Mouse (Mus musculus) stomach, postnatal 0 days (tissue): ENCODE measurements around the gene Capzb. TPM values are rescaled to one million over a fixed set of nuclear protein-coding genes. Genes with fewer than 3 reads are reported as not detected.
A peak's percentile ranks its signal among the peaks of the same experiment; 100 is the strongest.

Experiments used
- ATAC-seq: fragments of 200-750 bp; cut with Nextera tagmentation; 2 replicates; pipeline ENCODE4 v1.8.0; 2017; ENCODE audit not compliant: low FRiP score, low TSS enrichment
- DNase-seq: peaks from one replicate; pipeline ENCODE4 v3.0.0-alpha.2; 2016; ENCODE audit warnings: low spot score
- H3K27ac ChIP-seq: fragments of 300-500 bp; sonication (generic); replicated peaks from 2 replicates; pipeline ENCODE4 v1.5.1; 2014; ENCODE audit warnings: mild to moderate bottlenecking, control low read depth
- H3K27me3 ChIP-seq: fragments of 300-500 bp; sonication (generic); 2 replicates; pipeline ENCODE4 v1.6.1; 2014; ENCODE audit warnings: low read length; ENCODE audit not compliant: control insufficient read depth, insufficient read depth
- H3K36me3 ChIP-seq: fragments of 300-500 bp; sonication (generic); 2 replicates; pipeline ENCODE4 v1.6.1; 2014; ENCODE audit warnings: low read length, mixed read lengths; ENCODE audit not compliant: control insufficient read depth, insufficient read depth
- H3K4me1 ChIP-seq: fragments of 300-500 bp; sonication (generic); replicated peaks from 2 replicates; pipeline ENCODE4 v1.6.1; 2014; ENCODE audit warnings: antibody characterized with exemption; ENCODE audit not compliant: control insufficient read depth, insufficient read depth
- H3K4me2 ChIP-seq: fragments of 300-500 bp; sonication (generic); replicated peaks from 2 replicates; pipeline ENCODE4 v1.6.1; 2014; ENCODE audit warnings: low read depth, mild to moderate bottlenecking, control low read depth, moderate library complexity
- H3K4me3 ChIP-seq: fragments of 300-500 bp; sonication (generic); 2 replicates; pipeline ENCODE4 v1.5.1; 2014; ENCODE audit warnings: low read depth, low read length, control low read depth
- H3K9ac ChIP-seq: fragments of 300-500 bp; sonication (generic); 2 replicates; pipeline ENCODE4 v1.6.1; 2014; ENCODE audit warnings: mild to moderate bottlenecking, low read length, control low read depth, mixed read lengths
- H3K9me3 ChIP-seq: fragments of 300-500 bp; sonication (generic); 2 replicates; pipeline ENCODE4 v1.6.1; 2016; ENCODE audit warnings: low read length; ENCODE audit not compliant: control insufficient read depth
- CTCF ChIP-seq: IDR thresholded peaks from 2 replicates; pipeline ENCODE4 v1.5.1; 2016; ENCODE audit warnings: antibody characterized with exemption, low read depth, mild to moderate bottlenecking, moderate library complexity
- EP300 ChIP-seq: optimal IDR thresholded peaks from 2 replicates; pipeline ENCODE3; 2016; ENCODE audit warnings: antibody characterized with exemption
- WGBS: fragments of 180-500 bp; shearing (Covaris S2); extraction: QIAGEN DNeasy Blood & Tissue Kit; methylation state at CpG from one replicate; pipeline ENCODE4 v1.1.7; 2014; 5-methylcytosine and 5-hydroxymethylcytosine counted together
- polyA plus RNA-seq: library from polyadenylated mRNA; unstranded; fragments of >200 nt; fragmentation: Nextera tagmentation; extraction: Ambion mirVana; gene quantifications from 2 replicates; pipeline ENCODE4 v1.2.1, GENCODE M21; 2015

Capzb gene
- polyA plus RNA-seq, 1 experiment from 2014 or later: 341 TPM

GRCm38 (mm10) chr4:139270168-139270567 lies 77.5 kb downstream of the Capzb start:
- peaks cover 15% of the 10 kb centered on the region; the same call in 1 of the 2 replicates for H3K36me3 ChIP-seq
- WGBS: 98% methylated on average over 3 of the region's 3 CpGs
- DNase-seq (no peak), ATAC-seq (no peak)
- no peak overlapping the region for H3K27ac ChIP-seq
- H3K4me1 ChIP-seq: no peaks in the 10 kb centered on the region
- no peaks in the 10 kb centered on the region for H3K9me3 ChIP-seq
- no peak overlapping the region for H3K4me3 ChIP-seq
- no peak overlapping the region for H3K9ac ChIP-seq
- TF ChIP-seq EP300 (no peak), CTCF (no peak)
- no peaks in the 10 kb centered on the region for H3K27me3 ChIP-seq
- H3K4me2 ChIP-seq: no peak overlapping the region

GRCm38 (mm10) chr4:139271562-139271961 lies 78.9 kb downstream of the Capzb start:
- no peak overlapping the region for H3K27ac ChIP-seq
- no peak for ATAC-seq
- H3K9ac ChIP-seq: 0 out of 2 replicates have a peak overlapping the region, but pooled peaks have one; percentile 8
- H3K4me2 ChIP-seq: no peak overlapping the region
- no peaks in the 10 kb centered on the region for H3K4me1 ChIP-seq
- H3K27me3 ChIP-seq: no peaks in the 10 kb centered on the region
- DNase-seq: no peak
- no peaks in the 10 kb centered on the region for H3K9me3 ChIP-seq
- H3K36me3 ChIP-seq: peaks cover 11% of the 10 kb centered on the region; the same call in 1 of the 2 replicates
- TF ChIP-seq CTCF (no peak), EP300 (no peak)
- WGBS: 64% methylated on average over 9 of the region's 9 CpGs
- H3K4me3 ChIP-seq: no peak overlapping the region

DNA sequence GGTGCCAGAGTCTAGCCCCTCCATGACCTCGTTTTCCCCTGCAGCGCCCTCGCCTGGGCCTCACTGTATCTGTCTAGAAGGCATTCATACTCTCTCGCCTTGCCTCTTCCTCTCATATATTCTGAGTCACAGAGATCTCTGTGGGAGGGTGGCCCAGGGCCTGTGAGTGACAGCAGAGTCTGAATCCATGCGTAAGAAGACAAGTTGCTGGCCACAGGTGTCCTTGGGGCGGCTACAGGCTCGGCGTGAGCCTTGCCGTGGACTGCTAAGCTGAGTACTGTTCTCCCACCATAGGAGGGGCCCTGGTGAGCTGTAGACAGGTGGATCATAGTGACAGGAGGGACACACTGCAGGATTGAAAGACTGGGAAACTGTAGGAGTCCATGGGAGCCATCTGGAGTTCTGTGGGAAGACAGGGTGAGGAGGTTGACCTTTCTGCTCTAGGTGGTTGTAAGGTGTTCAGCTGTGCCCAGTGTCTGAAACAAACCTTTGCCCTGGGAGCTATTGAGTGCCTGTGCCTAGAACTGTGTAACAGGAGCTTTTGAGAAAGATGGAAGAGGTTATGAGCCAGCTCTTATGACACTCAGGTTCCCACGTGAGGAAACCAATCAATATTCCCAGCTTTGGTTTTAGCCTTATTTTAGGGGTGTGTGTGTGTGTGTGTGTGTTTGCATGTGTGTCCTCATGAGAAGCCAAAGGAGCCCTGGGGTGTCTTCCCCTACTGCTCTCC lies 80.4 kb downstream of the Capzb start:
- TF ChIP-seq EP300: no peak
- no peak for TF ChIP-seq CTCF
- Histone ChIP-seq H3K4me1 (no peaks in the 10 kb centered on the region), H3K27me3 (no peaks in the 10 kb centered on the region), H3K27ac (no peak overlapping the region), H3K4me3 (no peak overlapping the region), H3K36me3 (peaks cover 11% of the 10 kb centered on the region; the same call in 1 of the 2 replicates), H3K4me2 (no peak overlapping the region), H3K9ac (no peak overlapping the region), H3K9me3 (no peaks in the 10 kb centered on the region)
- 86% methylated on average over 10 of the region's 10 CpGs for WGBS
- DNase-seq: no peak
- ATAC-seq: no peak

GRCm38 (mm10) chr4:139274573-139274972 lies 81.9 kb downstream of the Capzb start:
- H3K9ac ChIP-seq: no peak overlapping the region
- no peak overlapping the region for H3K4me2 ChIP-seq
- WGBS: 89% methylated on average over 7 of the region's 7 CpGs
- no peak for TF ChIP-seq EP300
- no peak for TF ChIP-seq CTCF
- no peaks in the 10 kb centered on the region for H3K27me3 ChIP-seq
- no peaks in the 10 kb centered on the region for H3K9me3 ChIP-seq
- DNase-seq: no peak
- peaks cover 9% of the 10 kb centered on the region; the same call in 1 of the 2 replicates for H3K36me3 ChIP-seq
- H3K27ac ChIP-seq: no peak overlapping the region
- ATAC-seq: no peak
- H3K4me1 ChIP-seq: no peaks in the 10 kb centered on the region
- no peak overlapping the region for H3K4me3 ChIP-seq

- Histone ChIP-seq H3K4me2 (no peak overlapping the region), H3K4me3 (no peak overlapping the region), H3K36me3 (peaks cover 20% of the 10 kb centered on the region), H3K27me3 (no peaks in the 10 kb centered on the region), H3K4me1 (no peaks in the 10 kb centered on the region), H3K9ac (no peak overlapping the region), H3K27ac (no peak overlapping the region), H3K9me3 (no peaks in the 10 kb centered on the region)
- ATAC-seq (no peak), DNase-seq (no peak)
- TF ChIP-seq EP300 (no peak), CTCF (no peak)
- WGBS: 76% methylated on average over 7 of the region's 7 CpGs
Measured at GRCm38 (mm10) chr4:139276411-139276810, 83.7 kb downstream of the Capzb start.

DNA sequence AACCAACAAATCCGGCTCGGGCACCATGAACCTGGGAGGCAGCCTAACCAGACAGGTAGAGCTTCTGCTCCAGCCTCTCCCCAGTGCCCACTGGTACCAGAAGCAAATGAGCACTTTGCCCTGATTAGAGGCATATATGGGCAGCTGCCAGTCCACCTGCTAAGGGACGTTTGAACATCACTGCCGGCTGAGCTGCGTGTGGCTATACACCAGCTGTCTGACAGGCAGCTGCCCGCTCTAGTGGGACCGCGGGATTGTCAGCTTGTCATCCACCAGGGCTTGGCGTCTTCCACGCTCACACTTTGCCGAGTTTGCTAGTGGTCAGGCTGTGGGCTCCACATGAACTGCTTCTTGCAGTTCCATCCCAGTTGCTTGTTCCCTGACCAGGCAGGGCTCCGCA lies 87.8 kb downstream of the Capzb start:
- Histone ChIP-seq H3K4me3 (no peak overlapping the region), H3K9ac (no peak overlapping the region), H3K4me2 (no peak overlapping the region), H3K9me3 (no peaks in the 10 kb centered on the region), H3K4me1 (no peaks in the 10 kb centered on the region), H3K27ac (no peak overlapping the region), H3K36me3 (peaks cover 31% of the 10 kb centered on the region), H3K27me3 (no peaks in the 10 kb centered on the region)
- WGBS: 89% methylated on average over 12 of the region's 12 CpGs
- DNase-seq (no peak), ATAC-seq (no peak)
- TF ChIP-seq CTCF (no peak), EP300 (no peak)
